20 mouse cellular contexts compared by ENCODE assay signal in genomic region chr7:95618170-95618569, GRCm38 (mm10).
"Had no signal": no experiment of that assay in that cellular context is flagged by ENCODE, and none has a peak within 500 bp of the region (broad histone marks: within the 10 kb centered on the region; RNA-seq: fewer than 3 reads in every experiment).

No protein-coding gene starts in this region.

- H3K36me3 ChIP-seq: limb, embryonic 12.5 days; limb, embryonic 15.5 days; midbrain, embryonic 12.5 days; stomach, embryonic 15.5 days had no signal

- H3K27me3 ChIP-seq: limb, embryonic 12.5 days; limb, embryonic 15.5 days; midbrain, embryonic 12.5 days; stomach, embryonic 15.5 days had no signal

- H3K9me3 ChIP-seq: limb, embryonic 15.5 days; midbrain, embryonic 12.5 days; stomach, embryonic 15.5 days had no signal

- DNase-seq: kidney, adult 18-20 months; kidney, postnatal 14 days; kidney, postnatal 4 days; left cerebral cortex, postnatal 4 days; liver, postnatal 0 days; retina, postnatal 1 day; spleen, adult 18-20 months; thymus, adult 18-20 months; thymus, postnatal 36 days had no signal

- H3K4me1 ChIP-seq: limb, embryonic 12.5 days; limb, embryonic 15.5 days; midbrain, embryonic 12.5 days; stomach, embryonic 15.5 days had no signal

- H3K4me3 ChIP-seq: layer of hippocampus, adult 2 months; limb, embryonic 12.5 days; limb, embryonic 15.5 days; midbrain, embryonic 12.5 days; stomach, embryonic 15.5 days had no signal

- H3K4me2 ChIP-seq: limb, embryonic 12.5 days; limb, embryonic 15.5 days; liver, embryonic 11.5 days; lung, embryonic 14.5 days; midbrain, embryonic 12.5 days; stomach, embryonic 15.5 days had no signal

- H3K9ac ChIP-seq: limb, embryonic 12.5 days; limb, embryonic 15.5 days; liver, embryonic 14.5 days; liver, postnatal 0 days; lung, embryonic 14.5 days; midbrain, embryonic 12.5 days; stomach, embryonic 15.5 days had no signal

- ATAC-seq: liver, postnatal 0 days; lung, postnatal 0 days; midbrain, embryonic 16.5 days had no signal

- H3K27ac ChIP-seq: layer of hippocampus, adult 2 months; limb, embryonic 12.5 days; limb, embryonic 15.5 days; liver, embryonic 14.5 days; macrophage; midbrain, embryonic 12.5 days; stomach, embryonic 15.5 days had no signal
